Mouse (Mus musculus) induced T-regulatory cell, adult 2 months (primary cell): ENCODE data around the gene Lipn.

ENCODE experiments used
- DNase-seq: peaks from one replicate; pipeline ENCODE4 v3.0.0-alpha.2; 2012; ENCODE audit warnings: low read depth

The Lipn gene

GRCm38 (mm10) chr19:34066779-34067472, at the start of gene Lipn:
TSS of gene Lipn (plus strand) at chr19:34067358.
- DNase-seq: no peak

- no peak for DNase-seq
Observed at GRCm38 (mm10) chr19:34021440-34022172, 45.6 kb upstream of the Lipn start.

- DNase-seq: peak; percentile 33
Observed at GRCm38 (mm10) chr19:34022759-34023158, 44.4 kb upstream of the Lipn start.

GRCm38 (mm10) chr19:34039731-34040130, 27.4 kb upstream of the Lipn start:
- DNase-seq: no peak

GRCm38 (mm10) chr19:34043008-34043407, 24.1 kb upstream of the Lipn start:
- no peak for DNase-seq

- no peak for DNase-seq
Observed at GRCm38 (mm10) chr19:34049371-34050039, 17.7 kb upstream of the Lipn start.

GRCm38 (mm10) chr19:34051502-34051901, 15.7 kb upstream of the Lipn start:
- DNase-seq: no peak

GRCm38 (mm10) chr19:34063547-34063946, 3.6 kb upstream of the Lipn start:
- DNase-seq: no peak

- DNase-seq: no peak
Observed at GRCm38 (mm10) chr19:34064059-34064458, 3.1 kb upstream of the Lipn start.

GRCm38 (mm10) chr19:34074239-34074638, 7.1 kb downstream of the Lipn start:
- no peak for DNase-seq

GRCm38 (mm10) chr19:34078130-34078529, 11.0 kb downstream of the Lipn start:
- no peak for DNase-seq

GRCm38 (mm10) chr19:34089011-34089680, 22.0 kb downstream of the Lipn start:
- no peak for DNase-seq

- DNase-seq: no peak
Observed at GRCm38 (mm10) chr19:34095381-34095780, 28.2 kb downstream of the Lipn start.

GRCm38 (mm10) chr19:34096228-34096627, 29.1 kb downstream of the Lipn start:
- DNase-seq: peak; percentile 7

GRCm38 (mm10) chr19:34100633-34101032, 33.5 kb downstream of the Lipn start, which contains the start of gene Lipm:
TSS of gene Lipm (plus strand) at chr19:34100933.
- DNase-seq: no peak

- no peak for DNase-seq
Observed at GRCm38 (mm10) chr19:34101888-34102287, 34.7 kb downstream of the Lipn start.

- no peak for DNase-seq
Observed at GRCm38 (mm10) chr19:34104841-34105240, 37.7 kb downstream of the Lipn start.

- DNase-seq: no peak
Observed at GRCm38 (mm10) chr19:34119102-34119501, 51.9 kb downstream of the Lipn start.

- DNase-seq: peak; percentile 34
Observed at GRCm38 (mm10) chr19:34119653-34120052, 52.5 kb downstream of the Lipn start.

GRCm38 (mm10) chr19:34120107-34120731, 53.1 kb downstream of the Lipn start:
- peak; percentile 45 for DNase-seq
